Mouse (Mus musculus) urinary bladder, adult 18-20 months (tissue): ENCODE data around the gene Mtr.
"Not testable (repeated sequence)": the region's sequence is repeated elsewhere in the genome, so short reads cannot be mapped to it uniquely, and the experiment has no call there.

Experiments
- DNase-seq, 2 experiments: peaks; one replicate each; pipeline ENCODE4 v3.0.0; 2022; ENCODE audit warnings: low spot score in 2 of 2, mixed read lengths in 2 of 2

The Mtr gene

DNA sequence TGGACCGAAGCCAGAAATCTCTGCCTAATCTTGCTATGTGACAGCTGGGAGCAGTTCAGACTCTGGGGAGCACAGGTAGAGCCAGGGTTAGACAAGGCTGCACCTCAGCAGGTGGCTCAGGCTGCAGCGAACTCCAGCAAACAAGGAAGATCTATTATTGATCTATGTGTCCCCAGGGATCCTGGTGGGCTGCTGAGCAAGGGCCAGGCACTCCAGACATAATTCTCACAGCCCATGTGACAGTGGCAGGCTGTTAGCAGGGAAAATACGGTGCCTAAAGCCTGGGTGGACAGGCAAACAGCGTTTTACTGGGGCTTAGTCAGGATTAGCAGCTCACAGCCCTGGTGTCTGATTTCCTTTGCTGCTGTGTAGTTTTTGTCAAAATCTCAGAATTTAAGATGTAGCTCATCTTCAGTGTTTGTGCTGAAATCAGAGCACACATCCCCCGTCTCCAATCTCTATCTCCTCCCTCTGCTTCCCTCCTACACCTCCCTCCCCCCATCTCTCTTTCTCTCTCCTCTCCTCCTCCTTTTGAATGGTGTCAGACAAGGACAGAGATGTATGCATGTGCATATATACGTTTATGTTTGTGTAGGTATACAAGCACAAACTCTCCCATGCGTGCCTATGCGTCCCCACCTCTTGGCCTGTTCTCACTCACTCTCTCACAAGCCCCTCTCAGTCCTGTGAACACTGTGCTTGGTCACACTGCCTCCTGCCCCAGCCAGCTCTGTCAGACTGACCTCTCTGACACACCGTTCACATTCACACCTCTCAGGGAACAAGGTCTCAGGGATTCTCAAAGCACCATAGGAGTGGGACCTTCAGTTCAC, 98.4 kb downstream of the Mtr start:
- DNase-seq = no peak

DNA sequence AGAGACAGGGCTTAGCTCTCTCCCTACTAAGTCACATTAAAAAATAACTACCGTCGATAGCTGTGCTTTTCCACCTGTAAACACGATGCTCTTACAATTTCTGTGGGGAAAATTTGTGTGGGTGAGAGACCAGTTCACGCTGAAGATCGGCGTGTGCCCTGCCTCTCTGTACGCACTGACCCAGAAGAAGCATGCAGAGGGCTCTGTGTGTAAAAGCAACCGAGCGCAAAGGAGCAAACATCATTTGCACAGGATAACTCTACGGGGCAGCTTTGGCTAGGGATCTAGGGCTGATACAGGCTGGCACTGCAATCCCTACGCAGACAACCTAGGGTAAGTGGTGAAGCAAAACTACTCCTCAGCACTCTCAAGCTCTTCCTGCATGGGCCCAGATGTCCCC, 104.0 kb downstream of the Mtr start:
- DNase-seq = no peak

DNA sequence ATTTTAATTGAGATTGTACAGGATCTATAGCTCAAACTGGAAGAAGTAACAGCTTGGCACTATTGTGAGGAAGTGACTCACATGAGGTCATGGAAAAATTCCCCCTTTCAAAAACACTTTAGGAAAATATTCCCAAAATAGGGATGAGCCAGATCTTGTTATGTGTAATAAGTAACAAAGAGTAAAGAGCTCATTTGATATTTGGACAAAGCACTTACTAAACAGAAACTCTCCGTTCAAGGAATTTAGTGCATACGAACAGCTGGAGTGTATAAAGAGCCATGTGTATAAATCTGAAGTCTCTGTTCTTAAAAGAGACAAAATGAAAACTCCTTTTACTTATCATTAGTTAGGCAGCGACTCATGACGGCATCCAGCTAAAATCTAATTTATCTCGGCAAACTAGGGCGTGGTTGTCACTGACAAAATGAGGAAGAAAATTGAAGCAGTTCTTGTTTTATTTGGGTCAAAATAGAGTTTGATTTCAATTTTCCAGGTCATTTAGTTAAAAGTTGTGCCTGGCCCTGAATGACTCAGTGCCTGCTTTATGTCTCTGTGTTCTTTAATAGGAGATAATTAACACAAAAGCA, 110.9 kb downstream of the Mtr start:
- DNase-seq = no peak

DNA sequence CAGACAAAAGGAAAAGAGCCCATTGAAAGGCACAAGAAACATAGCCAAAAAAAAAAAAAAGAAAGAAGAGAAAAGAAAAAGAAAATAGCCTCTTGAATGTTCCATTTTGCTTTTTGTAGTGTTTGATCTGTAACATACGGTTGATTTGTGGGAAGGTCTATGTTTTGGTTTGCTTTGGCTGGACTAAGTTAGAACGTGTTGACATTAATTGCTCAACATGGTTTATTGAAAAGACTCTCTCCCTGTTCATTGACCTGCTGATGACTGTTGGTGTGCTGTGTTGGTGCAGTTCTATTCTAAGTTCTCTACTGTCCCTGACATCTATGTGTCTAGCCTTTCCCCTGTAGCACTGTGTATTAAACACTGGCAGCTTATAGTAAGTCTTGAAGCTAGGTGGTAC, 111.5 kb downstream of the Mtr start:
- no peak for DNase-seq

DNA sequence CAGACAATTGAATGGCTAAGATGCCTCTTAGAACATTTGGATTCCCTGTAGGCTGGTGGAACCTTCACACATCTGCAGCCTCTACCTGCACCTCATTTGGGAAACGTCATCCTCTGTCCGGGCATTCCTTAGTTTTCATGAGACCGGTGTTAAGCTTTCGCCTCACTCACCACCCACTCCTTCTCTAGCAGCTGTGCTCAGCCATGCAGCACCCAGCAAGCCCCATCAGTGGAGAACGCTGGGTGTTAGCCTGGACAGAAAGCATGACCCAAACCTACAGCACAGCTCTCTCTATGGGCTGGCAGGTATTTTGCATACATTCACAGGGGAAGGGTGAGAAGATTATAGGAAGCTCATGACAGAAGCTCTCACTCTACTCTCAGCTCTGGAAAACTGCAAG, 114.6 kb downstream of the Mtr start:
- no peak for DNase-seq

DNA sequence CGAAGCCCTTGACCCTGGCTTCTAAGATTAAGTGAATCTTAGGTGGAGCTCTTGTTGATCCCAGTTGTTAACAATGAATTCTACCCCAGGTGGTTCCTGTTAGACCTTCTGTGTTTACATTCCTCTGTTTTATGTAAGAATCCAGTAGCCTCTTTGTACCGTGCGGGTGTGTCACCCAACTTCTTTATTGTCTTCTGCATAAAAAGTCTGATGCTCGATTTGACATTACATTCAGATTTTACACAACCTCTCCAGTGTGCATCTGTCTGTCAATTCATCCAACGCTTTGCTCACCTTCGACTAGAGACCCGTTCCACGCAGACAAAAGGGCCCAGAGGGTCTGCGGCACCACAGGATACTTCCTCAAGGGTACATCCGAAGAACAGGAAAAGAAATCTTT, 121.5 kb downstream of the Mtr start:
- not testable (repeated sequence) for DNase-seq

DNA sequence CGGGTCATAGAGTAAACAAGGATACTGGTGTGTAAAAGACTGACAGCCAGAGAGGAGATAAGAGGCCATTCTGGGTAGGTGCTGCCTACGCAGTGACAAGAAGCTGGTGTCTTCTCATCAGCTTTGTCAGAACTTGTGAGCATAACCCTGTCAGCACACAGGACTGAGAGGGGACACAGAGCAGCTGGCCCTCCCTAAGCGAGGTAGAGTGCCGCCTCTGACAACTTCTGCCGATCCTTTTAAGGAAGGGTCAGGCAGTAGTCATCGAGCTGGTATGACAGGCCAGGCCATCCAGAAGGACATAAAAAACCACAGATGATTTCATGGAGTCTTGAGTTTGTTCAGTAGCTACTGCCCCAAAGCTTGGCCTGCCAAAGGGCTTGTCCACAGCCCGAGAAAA, 124.4 kb downstream of the Mtr start:
- DNase-seq = no peak
